Mouse (Mus musculus) bone marrow, adult 2 months (tissue): ENCODE measurements around the gene Pp2d1. TPM values are rescaled to one million over a fixed set of nuclear protein-coding genes. Genes with fewer than 3 reads are reported as not detected.

Source experiments
- H3K27ac ChIP-seq: fragments of 200-500 bp; 2 replicates; pipeline ENCODE4 v1.5.1; 2012; ENCODE audit warnings: low read depth, mild to moderate bottlenecking, control low read depth, inconsistent platforms, low read length; ENCODE audit not compliant: control insufficient read depth, poor library complexity, insufficient read depth
- H3K4me1 ChIP-seq: fragments of 200-500 bp; 2 replicates; pipeline ENCODE4 v1.6.1; 2011; ENCODE audit warnings: low read length; ENCODE audit not compliant: control insufficient read depth, insufficient read depth
- H3K4me3 ChIP-seq: fragments of 200-500 bp; replicated peaks from 2 replicates; pipeline ENCODE3; 2011; ENCODE audit warnings: mild to moderate bottlenecking, low read depth, low read length, control low read depth; ENCODE audit not compliant: control insufficient read depth
- CTCF ChIP-seq: fragments of 200-500 bp; IDR thresholded peaks from 2 replicates; pipeline ENCODE4 v1.5.1; 2011; ENCODE audit warnings: low read length, control low read depth; ENCODE audit not compliant: control insufficient read depth, insufficient read depth
- POLR2A ChIP-seq: fragments of 200-500 bp; IDR thresholded peaks from 2 replicates; pipeline ENCODE4 v1.6.1; 2011; ENCODE audit warnings: low read depth, mild to moderate bottlenecking, control low read depth, low read length, borderline replicate concordance; ENCODE audit not compliant: control insufficient read depth
- WGBS: fragments of 180-500 bp; shearing (Covaris S2); methylation state at CpG from one replicate; pipeline ENCODE4 v1.1.7; 2018; 5-methylcytosine and 5-hydroxymethylcytosine counted together
- polyA plus RNA-seq: library from polyadenylated mRNA; stranded (reverse); fragments of >200 nt; gene quantifications from 2 replicates; pipeline ENCODE4 v1.2.4, GENCODE M21; 2011; ENCODE audit warnings: low replicate concordance; ENCODE audit not compliant: missing spikeins, insufficient read depth, insufficient read length

Pp2d1 gene
- polyA plus RNA-seq, 1 experiment = not detected

- Histone ChIP-seq H3K4me3 (no peak overlapping the region), H3K27ac (no peak overlapping the region), H3K4me1 (no peaks in the 10 kb centered on the region)
- TF ChIP-seq CTCF = no peak
- TF ChIP-seq POLR2A = no peak
- WGBS = 86% methylated on average over 2 of the region's 2 CpGs
Observed at GRCm38 (mm10) chr17:53528034-53528433, 11.2 kb downstream of the Pp2d1 start.

GRCm38 (mm10) chr17:53520509-53520908, 18.7 kb downstream of the Pp2d1 start:
- no peak for TF ChIP-seq POLR2A
- Histone ChIP-seq H3K27ac (no peak overlapping the region), H3K4me1 (no peaks in the 10 kb centered on the region), H3K4me3 (no peak overlapping the region)

- no peak overlapping the region for H3K27ac ChIP-seq
- TF ChIP-seq CTCF (no peak), POLR2A (no peak)
- H3K4me1 ChIP-seq = no peaks in the 10 kb centered on the region
- no peak overlapping the region for H3K4me3 ChIP-seq
Observed at GRCm38 (mm10) chr17:53519364-53519763, 19.9 kb downstream of the Pp2d1 start.

- no peak overlapping the region for H3K27ac ChIP-seq
- TF ChIP-seq CTCF (no peak), POLR2A (no peak)
- no peaks in the 10 kb centered on the region for H3K4me1 ChIP-seq
- no peak overlapping the region for H3K4me3 ChIP-seq
- 87% methylated on average over 2 of the region's 2 CpGs for WGBS
Observed at GRCm38 (mm10) chr17:53512311-53512951, 26.8 kb downstream of the Pp2d1 start.

- Histone ChIP-seq H3K27ac (no peak overlapping the region), H3K4me1 (no peaks in the 10 kb centered on the region), H3K4me3 (no peak overlapping the region)
- WGBS = 94% methylated on average over 2 of the region's 2 CpGs
- TF ChIP-seq POLR2A = no peak
- no peak for TF ChIP-seq CTCF
Observed at GRCm38 (mm10) chr17:53502966-53503365, 36.3 kb downstream of the Pp2d1 start.

- 92% methylated on average over 1 of the region's 1 CpGs for WGBS
- H3K4me3 ChIP-seq = no peak overlapping the region
- no peaks in the 10 kb centered on the region for H3K4me1 ChIP-seq
- no peak overlapping the region for H3K27ac ChIP-seq
- no peak for TF ChIP-seq POLR2A
- no peak for TF ChIP-seq CTCF
Observed at GRCm38 (mm10) chr17:53489007-53489378, 50.3 kb downstream of the Pp2d1 start.

- TF ChIP-seq CTCF (no peak), POLR2A (no peak)
- Histone ChIP-seq H3K4me3 (no peak overlapping the region), H3K27ac (no peak overlapping the region), H3K4me1 (no peaks in the 10 kb centered on the region)
- 35% methylated on average over 4 of the region's 4 CpGs for WGBS
Observed at GRCm38 (mm10) chr17:53488291-53489006, 50.8 kb downstream of the Pp2d1 start.

GRCm38 (mm10) chr17:53480433-53480832, 58.8 kb downstream of the Pp2d1 start:
- TF ChIP-seq CTCF = no peak
- TF ChIP-seq POLR2A = no peak
- Histone ChIP-seq H3K27ac (no peak overlapping the region), H3K4me1 (peaks cover 2% of the 10 kb centered on the region), H3K4me3 (peak overlapping the region; percentile 60)
- WGBS = 57% methylated on average over 7 of the region's 7 CpGs

GRCm38 (mm10) chr17:53479604-53480041, 59.6 kb downstream of the Pp2d1 start:
- peak overlapping the region; percentile 99 for H3K27ac ChIP-seq
- peak overlapping the region; percentile 82 for H3K4me3 ChIP-seq
- H3K4me1 ChIP-seq = peaks cover 2% of the 10 kb centered on the region
- no peak for TF ChIP-seq CTCF
- TF ChIP-seq POLR2A = no peak
- under 1% methylated on average over 33 of the region's 33 CpGs for WGBS
